Mouse (Mus musculus): ENCODE data around the gene Actbl2. TPM values are rescaled to one million over a fixed set of nuclear protein-coding genes. Genes with fewer than 3 reads are reported as not detected.

The Actbl2 gene
- not detected in 2 replicates for polyA plus RNA-seq (2012; ENCODE audit: insufficient read depth, insufficient read length, missing spikeins)

DNA sequence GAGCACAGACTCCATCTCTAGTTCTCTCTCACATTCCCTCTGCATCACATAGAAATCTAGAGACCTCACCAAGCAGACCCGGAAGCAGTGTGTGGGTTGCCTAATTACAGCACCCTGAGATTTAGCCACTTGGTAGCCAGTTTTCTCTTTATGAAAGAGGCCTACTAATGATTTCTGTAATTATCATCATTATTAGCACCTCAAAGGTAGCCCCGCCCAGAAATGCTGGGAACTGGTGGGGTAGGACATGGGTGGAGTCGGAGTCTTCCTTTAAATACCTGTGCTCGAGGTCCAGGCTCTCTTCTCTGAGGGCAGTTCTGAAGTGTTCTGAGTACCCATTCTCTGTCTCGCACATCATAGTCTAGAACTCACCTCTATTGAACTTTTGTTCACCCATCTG lies at the start of gene Actbl2:
Gene Actbl2 (plus strand): TSS at position 301 of the 400 bp plus-strand sequence.
- Histone ChIP-seq H3K4me1 (ENCODE audit: control insufficient read depth, insufficient read depth, insufficient read length, low read length) (no peaks in the 10 kb centered on the region), H3K4me3 (ENCODE audit: insufficient read depth, low read depth, low read length) (no peak within 1 kb of the TSS), H3K27ac (replicated peaks; ENCODE audit: low read depth, low read length) (no peak within 1 kb of the TSS)

DNA sequence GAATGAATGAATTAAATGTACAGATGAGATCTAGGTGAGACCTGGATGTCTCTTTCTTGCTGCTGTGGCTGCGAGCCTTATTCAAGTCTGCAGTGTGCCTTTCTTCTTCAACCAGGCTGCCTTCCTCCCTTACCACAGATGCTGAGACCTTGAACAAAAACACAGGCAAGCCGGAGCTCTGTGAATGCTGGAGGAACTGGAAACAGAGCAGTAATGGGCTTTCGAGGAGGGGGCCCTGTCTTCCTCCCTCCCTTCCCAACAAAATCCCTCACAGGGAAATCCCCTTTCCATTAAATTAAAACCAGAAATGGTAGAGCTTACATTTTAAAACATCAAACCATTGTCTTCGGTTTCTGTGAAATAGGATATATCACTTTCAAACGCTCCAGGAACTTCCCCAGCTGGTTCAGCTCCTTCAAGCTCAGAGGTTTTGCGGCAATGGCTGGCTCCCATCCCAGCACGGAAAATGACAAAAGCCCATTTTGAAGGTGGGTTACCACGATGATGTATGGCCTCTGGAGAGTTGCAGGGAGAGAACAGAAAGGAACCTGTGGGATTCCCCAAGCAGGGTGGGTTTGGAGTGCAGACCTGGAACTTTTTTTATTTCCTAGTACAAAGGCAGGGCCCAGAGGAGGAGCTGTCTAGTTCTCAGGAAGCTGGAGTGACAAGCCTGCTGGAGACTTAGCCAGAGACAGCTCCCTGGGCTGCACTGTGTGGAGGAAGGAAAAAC lies 44.0 kb upstream of the Actbl2 start:
- H3K4me3 ChIP-seq (ENCODE audit: insufficient read depth, low read depth, low read length): no peak overlapping the region
- H3K4me1 ChIP-seq (ENCODE audit: control insufficient read depth, insufficient read depth, insufficient read length, low read length): no peaks in the 10 kb centered on the region
- no peak overlapping the region for H3K27ac ChIP-seq (replicated peaks; ENCODE audit: low read depth, low read length)

DNA sequence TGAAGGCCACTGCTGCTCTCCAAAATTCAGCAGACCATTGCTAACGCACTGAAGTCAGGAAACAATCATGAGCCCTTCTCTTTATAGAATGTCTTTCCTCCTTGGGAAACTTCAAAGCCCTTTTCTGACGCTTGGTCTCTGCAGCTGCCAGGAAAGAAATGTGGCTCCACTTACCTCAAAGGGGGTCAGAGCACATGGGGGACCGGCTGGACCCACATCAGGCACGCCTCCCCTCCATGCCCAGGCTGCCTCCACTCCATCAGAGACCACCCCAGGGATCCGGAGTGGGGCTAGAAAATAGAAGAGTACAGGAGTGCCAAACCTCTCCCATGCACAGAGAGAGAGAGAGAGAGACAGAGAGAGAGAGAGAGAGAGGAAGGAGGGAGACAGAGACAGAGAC lies 26.0 kb upstream of the Actbl2 start:
- Histone ChIP-seq H3K4me3 (ENCODE audit: insufficient read depth, low read depth, low read length) (no peak overlapping the region), H3K27ac (replicated peaks; ENCODE audit: low read depth, low read length) (no peak overlapping the region), H3K4me1 (ENCODE audit: control insufficient read depth, insufficient read depth, insufficient read length, low read length) (no peaks in the 10 kb centered on the region)

DNA sequence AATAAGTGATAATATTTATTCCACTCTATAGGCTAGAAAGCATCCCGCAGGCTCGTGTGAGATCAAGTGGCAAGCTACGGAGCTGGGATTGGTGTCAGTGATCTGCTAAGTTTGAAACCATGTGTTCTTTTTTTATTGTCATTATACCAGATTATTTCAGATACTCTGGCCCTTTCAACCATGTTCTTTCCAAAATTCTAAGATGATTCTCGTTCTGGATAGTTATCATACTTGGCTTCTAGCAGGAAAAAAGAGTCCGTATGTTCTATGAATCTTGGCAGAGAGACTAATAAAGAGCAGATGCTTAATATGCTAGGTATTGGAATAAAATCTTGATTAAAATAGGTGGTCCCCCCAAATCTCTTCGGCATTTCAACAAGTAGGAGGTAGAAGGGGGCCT lies 25.3 kb upstream of the Actbl2 start:
- Histone ChIP-seq H3K27ac (replicated peaks; ENCODE audit: low read depth, low read length) (no peak overlapping the region), H3K4me1 (ENCODE audit: control insufficient read depth, insufficient read depth, insufficient read length, low read length) (no peaks in the 10 kb centered on the region), H3K4me3 (ENCODE audit: insufficient read depth, low read depth, low read length) (no peak overlapping the region)

DNA sequence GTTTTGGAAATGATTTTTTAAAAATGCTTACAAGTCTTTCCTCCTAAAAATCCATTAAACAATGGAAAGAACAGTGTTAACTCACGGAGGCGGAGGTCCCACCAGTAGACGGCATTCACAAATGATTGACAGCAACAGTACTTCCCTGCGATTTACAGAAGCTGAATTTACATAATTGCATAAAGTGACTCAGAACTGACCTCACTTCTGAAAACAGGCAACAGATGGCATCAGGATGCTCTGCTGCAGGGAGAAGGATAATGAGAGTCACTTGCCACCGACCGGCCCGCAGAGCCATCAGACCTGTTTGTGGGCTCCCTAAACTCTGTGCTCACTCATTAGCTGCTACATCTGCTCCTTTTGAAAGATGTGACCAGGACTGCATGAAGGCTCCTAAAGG lies 22.4 kb upstream of the Actbl2 start:
- Histone ChIP-seq H3K4me3 (ENCODE audit: insufficient read depth, low read depth, low read length) (no peak overlapping the region), H3K27ac (replicated peaks; ENCODE audit: low read depth, low read length) (no peak overlapping the region), H3K4me1 (ENCODE audit: control insufficient read depth, insufficient read depth, insufficient read length, low read length) (no peaks in the 10 kb centered on the region)

DNA sequence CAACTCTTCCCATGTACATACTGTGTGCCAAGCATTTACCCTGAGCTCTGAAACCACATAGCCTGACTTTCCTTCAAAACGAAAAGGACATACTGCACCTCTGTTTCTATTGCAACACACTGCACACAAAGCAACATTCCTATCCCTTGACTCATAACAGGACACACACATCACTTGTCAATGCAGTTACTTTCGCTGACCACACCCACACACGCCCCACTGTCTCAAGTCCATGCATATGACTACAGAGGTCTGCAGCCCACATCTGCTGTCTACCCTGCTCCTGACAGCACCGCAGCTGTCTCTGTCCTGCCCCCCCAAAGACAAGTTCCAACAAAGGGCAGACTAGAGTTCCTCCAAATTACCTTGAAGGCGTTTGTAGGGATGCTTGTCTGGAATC lies 21.5 kb upstream of the Actbl2 start:
- Histone ChIP-seq H3K27ac (replicated peaks; ENCODE audit: low read depth, low read length) (no peak overlapping the region), H3K4me1 (ENCODE audit: control insufficient read depth, insufficient read depth, insufficient read length, low read length) (no peaks in the 10 kb centered on the region), H3K4me3 (ENCODE audit: insufficient read depth, low read depth, low read length) (no peak overlapping the region)

DNA sequence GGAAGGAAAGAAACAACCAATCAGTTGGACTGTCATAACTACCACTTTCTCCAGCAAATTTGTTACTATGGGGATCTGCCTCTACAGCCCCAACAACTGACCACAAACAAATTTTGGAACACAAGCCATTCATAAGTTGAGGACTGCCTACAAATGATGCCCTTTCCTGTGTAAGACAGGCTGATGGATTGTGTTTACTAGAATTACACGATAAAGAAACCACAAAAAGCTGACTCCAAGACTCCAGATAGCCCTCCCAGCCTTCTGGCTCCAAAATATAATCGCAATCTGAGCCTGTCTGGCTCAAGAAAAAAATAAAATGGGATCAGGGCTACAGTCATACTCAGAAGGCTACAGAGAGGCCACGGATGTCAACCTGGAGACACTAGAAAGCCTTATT lies 20.2 kb upstream of the Actbl2 start:
- Histone ChIP-seq H3K27ac (replicated peaks; ENCODE audit: low read depth, low read length) (no peak overlapping the region), H3K4me1 (ENCODE audit: control insufficient read depth, insufficient read depth, insufficient read length, low read length) (no peaks in the 10 kb centered on the region), H3K4me3 (ENCODE audit: insufficient read depth, low read depth, low read length) (no peak overlapping the region)

DNA sequence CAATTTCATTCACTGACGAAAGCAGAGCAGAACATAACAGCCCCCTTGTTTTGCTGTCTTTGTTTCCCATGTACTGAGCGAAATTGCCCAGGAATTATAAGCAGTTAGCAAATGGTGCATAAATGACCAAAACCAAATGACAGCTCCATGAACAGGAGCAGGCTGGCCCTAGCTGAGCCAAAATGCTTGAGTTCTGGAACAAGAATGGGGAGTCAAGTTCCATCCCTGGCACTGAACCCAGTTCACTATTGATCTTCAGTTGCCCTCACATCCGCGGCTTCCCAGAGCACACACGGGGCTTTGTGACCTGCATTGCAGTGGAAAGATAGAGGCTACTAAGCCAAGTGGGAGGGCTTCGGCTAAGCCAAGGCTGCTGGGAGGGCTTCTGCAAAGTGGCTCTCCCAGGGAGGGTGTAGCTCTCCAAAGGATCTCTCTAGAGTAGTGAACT lies 19.1 kb upstream of the Actbl2 start:
- Histone ChIP-seq H3K4me1 (ENCODE audit: control insufficient read depth, insufficient read depth, insufficient read length, low read length) (no peaks in the 10 kb centered on the region), H3K27ac (replicated peaks; ENCODE audit: low read depth, low read length) (no peak overlapping the region), H3K4me3 (ENCODE audit: insufficient read depth, low read depth, low read length) (no peak overlapping the region)

DNA sequence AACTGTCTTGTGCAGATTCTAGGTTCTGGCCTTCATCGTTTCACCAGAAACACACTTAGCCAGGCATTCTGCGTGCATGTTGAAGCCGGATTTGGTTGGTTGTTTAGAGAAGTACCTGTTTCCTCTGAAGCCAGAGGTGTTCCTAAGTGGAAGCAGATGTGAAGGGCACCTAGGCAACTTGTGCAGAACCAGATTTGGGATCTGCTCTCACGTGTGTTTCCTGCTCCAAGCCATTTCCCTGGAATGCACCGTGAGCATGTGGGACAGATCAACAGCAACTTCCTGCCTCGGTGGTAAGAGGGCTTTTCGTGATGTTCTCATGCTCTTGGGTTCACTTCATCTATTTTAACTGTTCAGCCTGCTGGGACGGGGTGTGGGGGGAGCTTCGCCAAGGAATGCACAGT lies 18.4 kb upstream of the Actbl2 start:
- H3K27ac ChIP-seq (replicated peaks; ENCODE audit: low read depth, low read length): no peak overlapping the region
- no peak overlapping the region for H3K4me3 ChIP-seq (ENCODE audit: insufficient read depth, low read depth, low read length)
- no peaks in the 10 kb centered on the region for H3K4me1 ChIP-seq (ENCODE audit: control insufficient read depth, insufficient read depth, insufficient read length, low read length)

DNA sequence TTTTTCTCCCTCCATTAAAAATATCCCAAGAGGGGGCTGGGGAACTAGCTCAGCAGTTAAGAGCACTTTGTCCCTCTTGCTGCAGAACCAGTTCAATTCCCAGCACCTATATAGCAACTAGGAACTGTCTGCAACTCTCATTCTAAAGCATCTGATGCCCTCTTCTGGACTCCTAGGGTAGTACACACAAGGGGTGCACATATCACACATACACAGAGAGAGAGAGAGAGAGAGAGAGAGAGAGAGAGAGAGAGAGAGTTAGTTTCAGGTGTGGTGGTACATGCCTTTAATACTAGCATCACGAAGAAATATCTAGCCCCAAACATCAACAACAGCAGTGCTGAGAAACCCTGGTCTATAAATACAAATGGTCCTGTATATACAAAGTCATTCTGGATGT lies 17.5 kb upstream of the Actbl2 start:
- no peak overlapping the region for H3K27ac ChIP-seq (replicated peaks; ENCODE audit: low read depth, low read length)
- H3K4me1 ChIP-seq (ENCODE audit: control insufficient read depth, insufficient read depth, insufficient read length, low read length): no peaks in the 10 kb centered on the region
- no peak overlapping the region for H3K4me3 ChIP-seq (ENCODE audit: insufficient read depth, low read depth, low read length)

DNA sequence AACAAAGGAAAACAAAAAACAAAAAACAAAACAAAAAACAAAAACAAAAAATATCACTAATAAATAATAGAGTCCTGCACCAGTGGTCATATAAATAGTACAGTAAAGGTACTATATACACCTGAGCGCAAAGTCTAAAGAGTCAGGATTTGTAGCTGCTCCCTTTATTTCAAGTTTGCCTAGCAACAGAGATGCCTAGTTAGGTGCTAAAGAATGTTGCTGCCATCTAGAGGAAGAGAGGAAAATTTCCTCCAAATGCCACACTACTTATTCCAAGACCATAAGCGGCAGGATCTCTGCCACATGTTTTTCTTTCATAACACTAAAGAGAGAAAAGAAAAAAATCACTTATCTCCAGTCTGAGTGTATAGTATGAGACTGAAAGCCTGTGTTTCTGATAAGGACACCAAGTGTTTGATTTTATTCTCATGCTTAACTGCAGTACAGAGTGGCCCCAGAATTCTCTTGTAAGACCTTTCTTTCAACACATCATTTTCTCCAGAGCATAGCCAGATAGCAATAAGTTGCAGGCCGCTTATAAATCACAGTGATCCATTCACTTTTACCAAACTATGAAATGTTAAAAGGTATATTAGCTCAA lies 16.8 kb upstream of the Actbl2 start:
- H3K4me3 ChIP-seq (ENCODE audit: insufficient read depth, low read depth, low read length): no peak overlapping the region
- no peaks in the 10 kb centered on the region for H3K4me1 ChIP-seq (ENCODE audit: control insufficient read depth, insufficient read depth, insufficient read length, low read length)
- no peak overlapping the region for H3K27ac ChIP-seq (replicated peaks; ENCODE audit: low read depth, low read length)

DNA sequence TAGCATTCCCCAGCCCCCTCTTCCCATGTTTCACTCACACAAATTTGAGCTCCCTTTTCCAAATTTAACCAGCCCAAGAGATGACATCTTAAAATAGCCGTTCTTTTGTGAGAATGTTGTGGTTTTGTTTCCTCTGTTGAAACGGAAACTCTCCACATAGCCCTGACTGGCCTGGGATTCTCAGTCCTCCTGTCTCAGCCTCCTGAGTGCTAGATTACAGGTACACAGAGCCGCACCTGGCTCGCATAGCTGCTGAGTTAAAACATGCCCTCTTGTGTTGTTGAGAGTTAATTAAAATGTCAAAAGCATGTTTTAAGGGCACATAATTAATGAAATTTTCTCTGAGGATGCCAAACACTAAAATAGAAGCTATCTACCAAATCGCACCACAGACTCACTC lies 3.7 kb upstream of the Actbl2 start:
- Histone ChIP-seq H3K27ac (replicated peaks; ENCODE audit: low read depth, low read length) (no peak overlapping the region), H3K4me1 (ENCODE audit: control insufficient read depth, insufficient read depth, insufficient read length, low read length) (no peaks in the 10 kb centered on the region), H3K4me3 (ENCODE audit: insufficient read depth, low read depth, low read length) (no peak overlapping the region)

DNA sequence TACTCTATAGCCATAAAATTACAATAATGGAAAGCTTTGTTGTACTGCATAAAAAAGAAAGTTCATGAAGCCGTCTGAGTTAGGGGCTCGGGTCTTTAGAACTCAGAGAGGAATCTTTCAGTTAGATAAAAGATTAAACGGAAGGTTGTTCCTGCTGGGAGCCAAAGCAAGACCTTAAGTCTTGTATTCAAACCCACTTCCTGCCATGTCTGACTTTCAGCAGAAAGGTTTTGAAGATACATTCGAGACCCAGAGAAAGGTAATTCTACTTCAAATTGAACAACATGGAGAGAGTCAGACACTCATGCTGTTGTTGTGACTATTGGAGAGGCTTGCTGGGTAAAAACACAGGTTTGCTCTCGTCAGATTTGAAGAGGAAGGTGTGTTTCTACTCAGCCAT lies 3.0 kb upstream of the Actbl2 start:
- Histone ChIP-seq H3K4me3 (ENCODE audit: insufficient read depth, low read depth, low read length) (no peak overlapping the region), H3K27ac (replicated peaks; ENCODE audit: low read depth, low read length) (no peak overlapping the region), H3K4me1 (ENCODE audit: control insufficient read depth, insufficient read depth, insufficient read length, low read length) (no peaks in the 10 kb centered on the region)

DNA sequence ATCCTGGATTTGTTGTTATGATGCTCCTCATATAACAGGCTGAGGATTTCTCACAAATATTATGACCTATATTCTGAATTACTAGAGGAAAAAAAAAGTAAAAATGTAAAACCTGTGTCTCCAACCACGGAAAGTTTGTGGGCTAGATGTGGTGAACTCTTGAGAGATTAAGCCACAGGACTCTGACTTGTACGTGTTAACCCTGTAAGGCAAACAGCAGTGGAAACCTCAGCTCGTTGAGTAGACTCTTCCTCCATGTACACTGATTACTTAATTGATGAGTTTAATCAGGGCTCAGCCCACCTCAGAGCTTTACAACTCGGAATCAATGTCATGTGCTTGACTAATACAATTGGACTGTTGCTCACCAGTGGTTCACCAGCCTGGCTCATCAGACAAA lies 3.2 kb downstream of the Actbl2 start:
- H3K4me1 ChIP-seq (ENCODE audit: control insufficient read depth, insufficient read depth, insufficient read length, low read length): no peaks in the 10 kb centered on the region
- no peak overlapping the region for H3K4me3 ChIP-seq (ENCODE audit: insufficient read depth, low read depth, low read length)
- H3K27ac ChIP-seq (replicated peaks; ENCODE audit: low read depth, low read length): no peak overlapping the region

DNA sequence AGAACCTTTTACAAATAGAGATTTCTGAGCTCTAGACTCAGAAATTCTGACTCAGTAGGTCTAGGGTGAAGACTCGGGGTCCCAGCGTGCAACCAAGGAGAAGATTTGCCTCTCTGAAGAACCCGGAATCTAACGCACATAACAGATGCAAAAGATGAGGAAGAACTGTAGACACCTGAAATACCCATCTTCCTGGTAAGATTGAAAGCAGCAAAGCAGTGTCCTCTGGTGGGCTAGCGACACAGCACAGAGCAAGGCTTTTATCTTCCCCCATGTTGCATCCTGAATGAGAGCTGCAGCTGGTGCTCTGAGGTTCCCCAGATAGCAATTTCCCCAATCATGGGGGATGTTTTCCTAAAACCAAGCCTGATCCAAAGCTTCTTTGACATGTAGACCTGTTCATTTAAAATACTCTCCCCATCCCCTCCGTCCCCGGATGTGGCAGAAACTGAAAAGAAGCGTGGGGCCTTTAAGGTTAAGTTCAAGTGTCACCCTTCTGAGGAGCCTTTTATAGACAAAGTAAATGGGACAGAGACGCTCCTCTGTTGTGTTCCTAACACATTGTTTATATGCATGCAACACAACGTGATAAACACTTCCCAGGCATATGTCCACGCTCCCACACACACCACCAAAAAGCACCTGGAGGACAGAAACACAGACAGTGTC lies 3.7 kb downstream of the Actbl2 start:
- Histone ChIP-seq H3K27ac (replicated peaks; ENCODE audit: low read depth, low read length) (no peak overlapping the region), H3K4me1 (ENCODE audit: control insufficient read depth, insufficient read depth, insufficient read length, low read length) (no peaks in the 10 kb centered on the region), H3K4me3 (ENCODE audit: insufficient read depth, low read depth, low read length) (no peak overlapping the region)

DNA sequence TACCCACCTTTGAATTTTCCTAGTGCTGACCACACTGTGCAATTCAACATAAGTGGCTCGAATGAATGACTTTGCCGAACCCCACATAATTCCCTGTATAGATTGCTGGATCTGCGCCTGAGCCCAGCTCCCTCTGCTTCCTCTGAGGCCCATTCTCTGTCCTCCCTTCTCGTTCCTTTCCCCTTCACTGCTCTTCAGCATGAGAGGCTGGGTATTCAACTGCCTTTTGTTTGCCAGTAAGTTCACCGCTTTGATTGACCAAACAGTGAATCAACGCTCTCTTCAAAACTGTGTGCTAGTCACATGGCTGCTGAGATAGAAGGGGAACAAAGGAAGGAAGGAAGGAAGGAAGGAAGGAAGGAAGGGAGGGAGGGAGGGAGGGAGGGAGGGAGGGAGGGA lies 4.3 kb downstream of the Actbl2 start:
- no peak overlapping the region for H3K27ac ChIP-seq (replicated peaks; ENCODE audit: low read depth, low read length)
- no peak overlapping the region for H3K4me3 ChIP-seq (ENCODE audit: insufficient read depth, low read depth, low read length)
- no peaks in the 10 kb centered on the region for H3K4me1 ChIP-seq (ENCODE audit: control insufficient read depth, insufficient read depth, insufficient read length, low read length)

Measured in brown adipose tissue, adult 24 weeks (tissue).